Mouse (Mus musculus) brain, embryonic 18.5 days (tissue): ENCODE data around the gene Gm20388.
"Not testable (repeated sequence)": the region's sequence is repeated elsewhere in the genome, so short reads cannot be mapped to it uniquely, and the experiment has no call there.

Source experiments
- DNase-seq: peaks from one replicate; pipeline ENCODE4 v3.0.0-alpha.2; 2012; ENCODE audit warnings: low read depth, low spot score

The Gm20388 gene

DNA sequence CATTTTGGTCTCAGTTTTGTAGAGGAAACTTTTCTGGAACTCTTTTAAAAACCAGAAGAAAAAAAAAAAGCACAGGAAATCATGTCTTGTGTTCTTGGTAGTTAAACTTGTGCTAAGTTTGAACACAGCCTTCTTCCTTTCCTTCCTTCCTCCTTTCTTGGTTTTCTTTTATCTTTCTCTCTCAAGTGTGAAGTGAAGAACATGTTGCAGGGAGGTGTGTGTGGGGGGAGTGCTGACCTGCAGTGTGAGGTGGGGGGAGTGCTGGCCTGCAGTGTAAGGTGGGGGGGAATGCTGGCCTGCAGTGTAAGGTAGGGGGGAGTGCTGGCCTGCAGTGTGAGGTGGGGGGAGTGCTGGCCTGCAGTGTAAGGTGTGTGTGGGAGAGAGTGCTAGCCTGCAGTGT is 854.0 kb downstream of the Gm20388 start:
- DNase-seq, result no peak

DNA sequence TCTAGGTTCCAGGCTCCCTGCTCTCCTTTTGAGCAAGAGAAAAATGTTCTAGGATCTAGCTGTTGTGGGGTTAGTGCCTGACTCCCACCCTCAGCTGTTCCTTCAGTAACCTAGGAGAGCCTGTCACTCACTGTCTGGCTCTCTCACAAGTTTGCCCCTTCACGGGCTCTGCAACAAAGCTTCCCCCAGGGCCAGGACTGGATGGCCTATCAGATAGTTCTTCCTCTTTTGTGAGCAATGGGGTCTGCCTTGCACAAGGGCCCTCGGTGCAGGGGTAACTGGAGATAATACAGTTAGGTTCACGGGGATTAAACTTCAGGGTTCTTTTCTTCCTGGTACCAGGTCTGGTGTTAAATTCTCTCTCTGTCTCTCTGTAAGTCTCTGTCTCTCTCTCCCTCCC is 856.0 kb downstream of the Gm20388 start:
- DNase-seq, result no peak

DNA sequence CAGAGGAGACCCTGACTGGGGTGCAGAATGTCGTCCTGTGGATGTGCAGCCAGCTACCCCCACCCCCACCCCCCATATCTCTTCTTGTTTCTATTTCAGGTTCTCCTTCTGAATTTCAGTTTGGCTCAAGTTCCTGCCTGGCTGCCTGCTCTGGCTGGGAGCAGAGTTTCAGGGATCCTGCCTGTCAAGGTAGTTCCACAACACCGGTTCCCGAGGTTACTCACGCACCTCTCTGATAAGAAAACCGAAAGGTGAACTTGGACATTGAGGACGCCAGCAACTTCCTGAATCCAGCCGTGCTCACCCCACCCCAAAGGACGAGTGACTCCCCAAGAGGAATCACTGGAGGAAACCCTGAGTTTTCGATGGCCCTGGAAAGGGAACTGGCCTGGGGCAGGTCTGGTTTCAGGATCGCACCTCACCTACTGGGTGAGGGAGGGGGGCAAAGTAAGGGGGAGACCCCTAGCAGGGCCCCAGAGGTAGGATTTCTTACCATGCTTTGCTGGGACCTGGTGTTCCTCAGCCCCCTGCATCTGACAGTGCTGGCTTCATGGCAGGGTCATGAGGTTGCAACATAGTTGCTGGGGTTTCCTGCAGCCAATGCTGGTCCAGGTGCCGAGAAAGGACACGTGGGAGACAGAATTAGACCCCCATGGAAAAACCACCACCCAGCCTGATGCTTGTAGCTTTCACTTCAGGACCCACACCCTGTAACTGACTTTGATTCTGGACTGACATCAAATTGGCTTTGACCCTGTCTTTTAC is 858.0 kb downstream of the Gm20388 start:
- no peak for DNase-seq

GRCm38 (mm10) chr8:120777184-120777583 is 866.5 kb downstream of the Gm20388 start:
- DNase-seq, result no peak

DNA sequence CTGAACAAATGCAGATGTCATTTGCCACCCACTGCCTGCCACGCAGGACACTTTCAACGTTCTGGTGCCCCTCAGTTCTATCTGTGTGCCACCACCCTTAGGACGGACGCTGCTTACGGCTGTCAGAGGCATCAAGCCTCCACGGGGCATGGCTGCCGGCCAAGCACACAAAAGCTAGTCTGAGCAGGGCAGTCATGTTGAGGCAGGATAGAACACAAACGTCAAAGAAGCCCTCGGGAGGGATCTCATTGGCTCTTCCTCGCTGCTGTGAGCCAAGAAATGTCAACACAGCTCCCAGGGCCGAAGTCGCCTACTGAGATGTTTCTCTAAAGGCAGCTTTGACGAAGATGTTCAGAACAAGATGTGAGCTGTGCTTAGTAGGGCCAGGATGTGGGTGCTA is 867.1 kb downstream of the Gm20388 start:
- no peak for DNase-seq

GRCm38 (mm10) chr8:120779106-120779505 is 868.5 kb downstream of the Gm20388 start:
- DNase-seq, result no peak

DNA sequence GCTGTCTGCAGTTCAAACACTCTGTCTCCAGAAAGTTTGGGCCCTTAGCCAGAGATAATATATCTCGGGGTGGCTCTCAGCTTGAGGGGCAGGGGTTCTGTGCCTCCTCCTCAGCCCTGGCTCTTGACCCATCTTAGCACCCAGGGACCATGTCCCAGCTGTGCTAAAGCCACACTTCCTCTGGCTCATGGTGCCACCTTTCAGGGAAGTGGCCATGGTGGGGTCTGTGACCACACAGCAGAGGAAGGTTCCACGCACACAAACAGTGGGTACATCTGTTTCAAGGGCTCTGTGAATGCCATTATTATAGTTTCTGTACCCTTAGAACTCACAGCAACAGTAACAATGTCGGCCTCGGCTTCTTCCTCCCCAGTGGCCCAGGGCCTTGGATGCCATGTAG is 873.1 kb downstream of the Gm20388 start:
- no peak for DNase-seq

DNA sequence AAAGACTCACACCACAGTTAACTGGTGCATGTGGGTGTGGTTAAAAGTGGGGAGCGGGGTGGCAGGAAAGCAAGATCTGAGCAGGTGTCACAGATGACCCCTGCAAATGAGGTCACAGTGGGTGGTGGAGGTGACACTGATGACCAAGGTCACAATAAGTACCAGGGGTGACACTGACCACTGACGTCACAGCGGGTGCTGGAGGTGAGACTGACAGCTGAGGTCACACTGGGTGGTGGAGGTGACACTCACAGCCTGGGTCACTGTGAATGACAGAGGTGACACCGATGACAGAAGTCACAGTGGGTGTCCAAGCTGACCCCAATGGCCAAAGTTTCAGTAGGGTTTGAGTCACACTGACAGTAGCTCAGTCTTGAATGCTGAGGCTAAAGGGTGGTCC is 876.1 kb downstream of the Gm20388 start:
- DNase-seq, result no peak

DNA sequence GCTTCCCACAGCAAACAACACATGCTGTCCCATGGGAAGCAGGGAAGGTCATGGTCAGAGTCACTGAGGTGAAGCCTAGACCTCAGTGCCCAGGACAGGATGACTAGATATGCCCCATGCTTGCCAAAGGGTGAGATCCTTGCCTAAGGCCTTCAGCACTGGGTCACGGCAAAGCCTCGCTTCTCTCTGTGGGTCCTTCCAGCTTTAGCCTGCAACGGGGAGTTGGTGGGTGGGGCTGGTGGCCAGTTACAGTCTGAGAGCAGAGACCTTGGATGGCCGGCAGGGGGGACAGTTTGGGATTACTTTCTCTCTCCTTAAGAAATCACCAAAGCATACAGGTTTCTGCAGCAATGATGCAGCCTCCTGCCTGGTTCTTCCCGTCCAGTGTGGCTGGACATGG is 877.0 kb downstream of the Gm20388 start:
- DNase-seq, result no peak

GRCm38 (mm10) chr8:120792710-120793109 is 882.1 kb downstream of the Gm20388 start:
- DNase-seq, result no peak

GRCm38 (mm10) chr8:120795944-120796635 is 885.4 kb downstream of the Gm20388 start:
- no peak for DNase-seq

DNA sequence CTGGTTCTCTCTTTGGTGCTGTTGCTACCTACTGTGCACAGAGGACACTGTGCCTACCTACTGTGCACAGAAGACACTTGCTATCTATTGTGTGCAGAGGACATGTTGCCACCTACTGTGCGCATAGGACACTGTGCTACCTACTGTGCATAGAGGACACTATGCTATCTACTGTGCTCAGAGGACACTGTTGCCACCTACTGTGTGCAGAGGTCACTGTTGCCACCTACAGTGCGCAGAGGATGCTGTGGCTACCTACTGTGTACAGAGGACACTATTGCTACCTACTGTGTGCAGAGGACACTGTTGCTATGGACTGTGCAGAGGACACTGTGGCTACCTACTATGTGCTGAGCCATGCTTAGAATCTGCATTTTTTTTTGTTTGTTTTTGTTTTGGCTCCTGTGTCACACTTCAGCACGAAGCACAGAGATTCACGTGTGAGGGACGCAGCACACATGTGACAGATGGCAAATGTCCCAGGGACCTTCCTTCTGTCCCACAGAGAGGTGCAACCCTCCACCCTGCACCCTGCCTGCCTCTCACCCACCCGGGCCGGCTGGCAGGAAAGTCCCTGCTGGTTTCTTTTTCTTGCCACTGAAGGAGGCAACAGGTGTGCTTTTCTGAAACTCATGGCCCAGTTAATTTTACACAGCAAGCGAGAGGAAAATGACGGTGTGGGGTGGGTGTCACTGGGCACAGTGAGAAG is 886.5 kb downstream of the Gm20388 start:
- no peak for DNase-seq

DNA sequence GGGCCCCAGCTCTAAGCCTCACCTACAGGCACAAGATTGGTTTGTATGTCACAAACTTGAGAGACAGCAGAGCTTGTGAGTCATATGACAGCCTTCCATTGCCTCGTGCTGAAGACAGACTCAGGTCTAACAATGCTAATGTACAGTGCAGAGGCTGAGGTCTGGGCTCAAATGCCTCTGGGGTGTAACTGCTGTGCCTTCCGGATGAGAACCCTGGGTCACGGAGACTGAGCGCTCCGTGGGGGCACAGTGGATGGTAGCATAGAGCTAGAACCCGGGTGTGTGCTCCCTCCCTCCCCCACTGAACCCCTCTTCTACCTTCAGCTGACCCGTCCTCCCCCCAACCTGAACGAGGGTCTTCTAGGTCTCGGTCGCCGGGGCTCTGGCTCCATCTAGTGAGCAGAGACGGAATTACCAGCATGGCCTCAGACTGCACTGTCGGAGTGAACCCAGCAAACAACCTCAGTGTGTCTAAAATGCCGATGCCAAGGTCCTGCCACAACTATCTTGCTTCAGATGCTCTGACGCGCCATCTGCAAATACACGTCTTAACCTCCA is 889.7 kb downstream of the Gm20388 start:
- DNase-seq, result no peak

DNA sequence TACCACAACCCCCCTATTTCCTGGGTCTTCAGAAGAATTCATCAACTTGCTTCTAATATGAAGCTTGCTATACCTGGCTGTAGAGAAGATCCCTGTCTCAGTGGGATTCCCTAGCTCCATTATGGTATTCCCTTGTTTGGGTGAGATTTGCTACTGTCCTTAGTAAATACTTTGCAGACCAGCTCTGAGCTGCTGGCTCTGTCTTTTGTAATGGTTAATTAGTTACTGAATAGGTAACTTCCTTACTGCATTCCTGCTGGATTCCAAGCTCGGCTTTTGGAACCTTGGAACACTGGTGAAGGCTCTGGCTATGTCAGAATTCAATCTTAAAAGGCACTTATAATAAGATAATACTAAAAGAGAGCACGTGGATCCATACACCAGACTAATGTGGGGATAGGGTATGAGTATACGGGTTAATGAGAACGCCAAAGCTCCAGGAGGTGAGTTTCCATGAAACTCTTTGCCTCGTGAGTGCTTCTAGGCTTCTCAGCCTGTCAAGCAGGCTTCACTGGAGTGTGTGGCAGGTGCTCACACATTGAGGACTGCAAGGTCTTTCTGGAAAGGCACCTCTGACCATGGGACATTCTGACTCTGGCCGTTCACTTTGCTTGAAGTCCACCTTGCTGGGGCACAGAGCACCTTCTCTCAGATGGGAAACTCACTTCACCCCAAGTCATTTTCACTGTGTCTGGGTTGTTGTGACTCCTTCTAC is 893.2 kb downstream of the Gm20388 start:
- not testable (repeated sequence) for DNase-seq

DNA sequence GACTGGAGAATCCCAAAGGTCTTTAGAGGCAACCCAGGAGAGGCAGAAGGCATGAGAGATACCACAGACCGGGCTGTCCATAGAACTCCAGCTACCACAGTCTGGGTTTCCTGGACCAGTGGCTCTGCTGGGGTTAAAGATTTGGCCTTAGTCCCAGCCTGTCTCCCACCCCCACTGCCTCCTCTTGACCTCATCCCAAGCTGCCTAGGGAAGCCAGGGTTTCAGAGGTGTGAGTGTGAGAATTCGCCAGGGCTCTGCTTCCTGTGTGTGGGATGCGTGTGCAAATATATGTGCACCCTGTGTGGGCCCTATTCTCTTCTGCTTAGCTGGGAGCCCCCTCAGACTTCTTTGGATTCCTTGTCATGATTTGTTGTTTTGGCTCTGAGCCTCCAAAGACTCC is 894.1 kb downstream of the Gm20388 start:
- no peak for DNase-seq

GRCm38 (mm10) chr8:120806780-120807264 is 896.2 kb downstream of the Gm20388 start:
- no peak for DNase-seq

DNA sequence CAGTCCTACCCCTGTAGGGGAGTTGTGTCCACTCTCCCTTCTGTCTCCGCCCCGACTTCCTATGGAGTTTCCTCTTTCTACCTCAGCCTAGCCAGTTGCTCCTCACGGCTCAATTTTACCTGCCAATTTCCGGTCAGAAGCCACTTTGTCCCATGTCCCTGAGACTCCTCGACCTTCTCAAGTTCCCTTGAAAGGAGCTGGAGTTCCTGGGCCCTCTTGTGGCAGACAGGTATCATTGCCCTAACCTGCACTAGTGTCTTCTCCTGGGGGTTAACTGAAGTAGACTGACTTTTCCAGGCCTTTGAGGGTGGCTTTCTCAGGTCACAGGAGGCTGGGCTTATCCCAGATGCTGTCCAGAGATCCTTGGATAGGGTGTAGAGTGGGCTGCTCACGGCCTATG is 897.1 kb downstream of the Gm20388 start:
- DNase-seq, result no peak

GRCm38 (mm10) chr8:120809050-120809449 is 898.4 kb downstream of the Gm20388 start:
- no peak for DNase-seq

GRCm38 (mm10) chr8:120811953-120812352 is 901.3 kb downstream of the Gm20388 start:
- no peak for DNase-seq

GRCm38 (mm10) chr8:120813028-120813427 is 902.4 kb downstream of the Gm20388 start:
- no peak for DNase-seq

DNA sequence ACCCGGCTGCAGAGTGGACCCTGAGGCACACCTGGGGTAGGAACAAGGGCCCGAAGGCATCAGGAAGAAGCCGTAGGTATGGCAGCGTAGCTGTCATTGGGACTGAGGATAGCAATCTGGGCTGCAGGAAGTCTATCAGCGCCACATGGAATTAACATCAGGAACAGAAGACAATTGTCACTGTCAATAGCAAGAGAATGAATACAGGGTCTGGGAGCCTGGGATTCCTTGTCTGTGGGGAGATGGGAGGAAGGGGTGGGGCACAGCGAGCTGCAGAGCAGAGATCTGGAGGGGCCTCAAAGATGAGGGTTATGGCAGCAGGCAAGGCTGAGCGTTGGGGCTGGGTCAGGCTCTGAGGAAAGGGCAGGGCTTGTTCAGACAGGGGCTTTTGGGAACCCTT is 903.2 kb downstream of the Gm20388 start:
- DNase-seq, result no peak

DNA sequence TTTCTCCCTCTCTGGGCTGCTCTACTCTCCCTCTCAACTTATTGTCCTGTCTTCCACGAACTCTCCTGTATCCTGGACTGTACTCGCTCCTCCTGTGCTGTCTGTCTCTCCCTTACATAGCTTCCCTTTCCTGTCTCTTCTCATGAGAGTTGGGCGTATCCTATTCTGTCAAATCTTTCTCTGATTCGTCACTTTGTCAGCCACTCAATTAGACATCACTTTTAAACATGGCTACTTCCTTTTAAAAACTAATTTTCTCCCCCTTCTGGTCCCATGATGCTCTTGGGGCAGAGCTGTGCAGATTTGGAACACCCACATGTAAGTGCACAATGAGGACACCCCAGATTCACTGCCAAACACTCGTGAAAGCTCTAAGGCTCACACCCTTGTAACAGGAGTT is 905.7 kb downstream of the Gm20388 start:
- no peak for DNase-seq
